Mouse (Mus musculus): ENCODE measurements around the gene Dctn5. TPM values are rescaled to one million over a fixed set of nuclear protein-coding genes. Genes with fewer than 3 reads are reported as not detected.

The Dctn5 gene
- polyA plus RNA-seq, 1 experiment from 2014 or later: 66.0 TPM

- TF ChIP-seq CTCF (IDR thresholded peaks at IDR 0.05; ENCODE audit: low read depth) (no peak), EP300 (optimal IDR thresholded peaks at IDR 0.05) (no peak)
- Histone ChIP-seq H3K4me2 (replicated peaks; ENCODE audit: low read depth) (no peak overlapping the region), H3K4me1 (replicated peaks; ENCODE audit: control insufficient read depth, insufficient read depth) (no peaks in the 10 kb centered on the region), H3K9ac (ENCODE audit: low read length) (no peak overlapping the region), H3K27ac (replicated peaks) (no peak overlapping the region), H3K9me3 (ENCODE audit: control insufficient read depth, low read length) (no peaks in the 10 kb centered on the region), H3K27me3 (ENCODE audit: control insufficient read depth, insufficient read depth, low read length) (no peaks in the 10 kb centered on the region), H3K36me3 (ENCODE audit: control insufficient read depth, insufficient read depth, low read length) (peaks cover 10% of the 10 kb centered on the region), H3K4me3 (ENCODE audit: low read depth, low read length) (no peak overlapping the region)
- no peak for ATAC-seq (ENCODE audit: low FRiP score, low TSS enrichment)
- no peak for DNase-seq (ENCODE audit: low spot score)
- WGBS: 62% methylated on average over 10 of the region's 10 CpGs
These were observed 38.8 kb downstream of the Dctn5 start for GRCm38 (mm10) chr7:122171613-122172012.

- Histone ChIP-seq H3K27ac (replicated peaks) (no peak overlapping the region), H3K9ac (ENCODE audit: low read length) (no peak overlapping the region), H3K4me1 (replicated peaks; ENCODE audit: control insufficient read depth, insufficient read depth) (no peaks in the 10 kb centered on the region), H3K4me2 (replicated peaks; ENCODE audit: low read depth) (no peak overlapping the region), H3K9me3 (ENCODE audit: control insufficient read depth, low read length) (no peaks in the 10 kb centered on the region), H3K4me3 (ENCODE audit: low read depth, low read length) (no peak overlapping the region), H3K36me3 (ENCODE audit: control insufficient read depth, insufficient read depth, low read length) (no peaks in the 10 kb centered on the region), H3K27me3 (ENCODE audit: control insufficient read depth, insufficient read depth, low read length) (no peaks in the 10 kb centered on the region)
- TF ChIP-seq CTCF (IDR thresholded peaks at IDR 0.05; ENCODE audit: low read depth) (no peak), EP300 (optimal IDR thresholded peaks at IDR 0.05) (no peak)
- ATAC-seq (ENCODE audit: low FRiP score, low TSS enrichment) (no peak), DNase-seq (ENCODE audit: low spot score) (no peak)
- 88% methylated on average over 7 of the region's 7 CpGs for WGBS
These were observed 47.9 kb downstream of the Dctn5 start for GRCm38 (mm10) chr7:122180720-122181119.

GRCm38 (mm10) chr7:122184569-122184968, 51.7 kb downstream of the Dctn5 start:
- TF ChIP-seq CTCF (IDR thresholded peaks at IDR 0.05; ENCODE audit: low read depth): 0 out of 2 replicates have a peak, but pooled peaks have one; percentile 9
- TF ChIP-seq EP300 (optimal IDR thresholded peaks at IDR 0.05): no peak
- Histone ChIP-seq H3K27me3 (ENCODE audit: control insufficient read depth, insufficient read depth, low read length) (no peaks in the 10 kb centered on the region), H3K9me3 (ENCODE audit: control insufficient read depth, low read length) (no peaks in the 10 kb centered on the region), H3K9ac (ENCODE audit: low read length) (no peak overlapping the region), H3K4me3 (ENCODE audit: low read depth, low read length) (peak overlapping the region; percentile 12; the same call in 1 of the 2 replicates), H3K36me3 (ENCODE audit: control insufficient read depth, insufficient read depth, low read length) (no peaks in the 10 kb centered on the region), H3K27ac (replicated peaks) (peak overlapping the region; percentile 65), H3K4me1 (replicated peaks; ENCODE audit: control insufficient read depth, insufficient read depth) (no peaks in the 10 kb centered on the region), H3K4me2 (replicated peaks; ENCODE audit: low read depth) (peak overlapping the region; percentile 42)
- ATAC-seq (ENCODE audit: low FRiP score, low TSS enrichment): peak; percentile 89
- 40% methylated on average over 5 of the region's 5 CpGs for WGBS
- DNase-seq (ENCODE audit: low spot score): peak; percentile 83

- WGBS: 15% methylated on average over 17 of the region's 17 CpGs
- H3K9ac ChIP-seq (ENCODE audit: low read length): peak within 1 kb of the TSS; percentile 50; the same call in 1 of the 2 replicates
- peak within 1 kb of the TSS; percentile 65 for H3K27ac ChIP-seq (replicated peaks)
- ATAC-seq (ENCODE audit: low FRiP score, low TSS enrichment) (peak; percentile 72), DNase-seq (ENCODE audit: low spot score) (peak; percentile 84)
- H3K4me1 ChIP-seq (replicated peaks; ENCODE audit: control insufficient read depth, insufficient read depth): no peaks in the 10 kb centered on the region
- H3K4me3 ChIP-seq (ENCODE audit: low read depth, low read length): peak within 1 kb of the TSS; percentile 36
- no peaks in the 10 kb centered on the region for H3K9me3 ChIP-seq (ENCODE audit: control insufficient read depth, low read length)
- no peaks in the 10 kb centered on the region for H3K27me3 ChIP-seq (ENCODE audit: control insufficient read depth, insufficient read depth, low read length)
- TF ChIP-seq CTCF (IDR thresholded peaks at IDR 0.05; ENCODE audit: low read depth): no peak
- no peak for TF ChIP-seq EP300 (optimal IDR thresholded peaks at IDR 0.05)
- H3K4me2 ChIP-seq (replicated peaks; ENCODE audit: low read depth): peak within 1 kb of the TSS; percentile 42
- no peaks in the 10 kb centered on the region for H3K36me3 ChIP-seq (ENCODE audit: control insufficient read depth, insufficient read depth, low read length)
These were observed 53.2 kb downstream of the Dctn5 start, which contains the start of gene Ern2 for GRCm38 (mm10) chr7:122186043-122186442. Gene Ern2, minus strand, starts transcription at chr7:122186207.

- Histone ChIP-seq H3K9ac (ENCODE audit: low read length) (no peak overlapping the region), H3K27ac (replicated peaks) (no peak overlapping the region), H3K9me3 (ENCODE audit: control insufficient read depth, low read length) (no peaks in the 10 kb centered on the region), H3K4me2 (replicated peaks; ENCODE audit: low read depth) (no peak overlapping the region), H3K27me3 (ENCODE audit: control insufficient read depth, insufficient read depth, low read length) (no peaks in the 10 kb centered on the region), H3K4me3 (ENCODE audit: low read depth, low read length) (no peak overlapping the region), H3K36me3 (ENCODE audit: control insufficient read depth, insufficient read depth, low read length) (no peaks in the 10 kb centered on the region), H3K4me1 (replicated peaks; ENCODE audit: control insufficient read depth, insufficient read depth) (no peaks in the 10 kb centered on the region)
- ATAC-seq (ENCODE audit: low FRiP score, low TSS enrichment): no peak; the same call in 1 of the 2 replicates
- WGBS: 32% methylated on average over 7 of the region's 7 CpGs
- DNase-seq (ENCODE audit: low spot score): peak; percentile 85
- TF ChIP-seq EP300 (optimal IDR thresholded peaks at IDR 0.05) (no peak), CTCF (IDR thresholded peaks at IDR 0.05; ENCODE audit: low read depth) (peak; percentile 87)
These were observed 56.6 kb downstream of the Dctn5 start for GRCm38 (mm10) chr7:122189484-122189883.

- no peak overlapping the region for H3K9ac ChIP-seq (ENCODE audit: low read length)
- WGBS: 64% methylated on average over 10 of the region's 10 CpGs
- no peak for DNase-seq (ENCODE audit: low spot score)
- H3K27me3 ChIP-seq (ENCODE audit: control insufficient read depth, insufficient read depth, low read length): no peaks in the 10 kb centered on the region
- no peaks in the 10 kb centered on the region for H3K4me1 ChIP-seq (replicated peaks; ENCODE audit: control insufficient read depth, insufficient read depth)
- no peaks in the 10 kb centered on the region for H3K9me3 ChIP-seq (ENCODE audit: control insufficient read depth, low read length)
- H3K4me2 ChIP-seq (replicated peaks; ENCODE audit: low read depth): no peak overlapping the region
- ATAC-seq (ENCODE audit: low FRiP score, low TSS enrichment): no peak
- no peak for TF ChIP-seq EP300 (optimal IDR thresholded peaks at IDR 0.05)
- no peak for TF ChIP-seq CTCF (IDR thresholded peaks at IDR 0.05; ENCODE audit: low read depth)
- H3K4me3 ChIP-seq (ENCODE audit: low read depth, low read length): no peak overlapping the region
- no peak overlapping the region for H3K27ac ChIP-seq (replicated peaks)
- H3K36me3 ChIP-seq (ENCODE audit: control insufficient read depth, insufficient read depth, low read length): no peaks in the 10 kb centered on the region
These were observed 58.3 kb downstream of the Dctn5 start for GRCm38 (mm10) chr7:122191097-122191496.

Measured in stomach, postnatal 0 days (tissue).